Comparison of ENCODE assay signal across 27 mouse cellular contexts in genomic region chr7:88291036-88291435, GRCm38 (mm10). TPM values are rescaled to one million over a fixed set of nuclear protein-coding genes. Genes with fewer than 3 reads are reported as not detected.
DNase-seq lines count a peak whose midpoint lies in the region; ATAC-seq and TF ChIP-seq lines count a peak whose summit lies in the region.
"Had no signal": no experiment of that assay in that cellular context is flagged by ENCODE, and none has a peak within 500 bp of the region (broad histone marks: within the 10 kb centered on the region; RNA-seq: fewer than 3 reads in every experiment).

No protein-coding gene starts in this region.

- 19% methylated on average over 2 of the region's 2 CpGs for WGBS in limb, embryonic 12.5 days
- 67% methylated on average over 2 of the region's 2 CpGs for WGBS in limb, embryonic 10.5 days
- 63% methylated on average over 2 of the region's 2 CpGs for WGBS in liver, postnatal 0 days (ENCODE audit: insufficient replicate concordance)
- 73% methylated on average over 2 of the region's 2 CpGs for WGBS in liver, embryonic 12.5 days (ENCODE audit: insufficient replicate concordance)
- WGBS in limb, embryonic 13.5 days: 31% methylated on average over 2 of the region's 2 CpGs

- ATAC-seq in limb, embryonic 12.5 days (ENCODE audit: insufficient number of reproducible peaks, insufficient read depth, low FRiP score, low TSS enrichment, low read depth): peak; percentile 66; the same call in 1 of the 2 replicates
- ATAC-seq in liver, postnatal 0 days: 0 out of 2 replicates have a peak, but pooled peaks have one; percentile 36
- ATAC-seq in liver, embryonic 12.5 days: no peak
- ATAC-seq in limb, embryonic 13.5 days (ENCODE audit: low FRiP score, low read depth): 0 out of 2 replicates have a peak, but pooled peaks have one; percentile 59
- ATAC-seq: CD4-positive, CD25-positive, alpha-beta regulatory T cell, adult 4 months; forebrain, embryonic 14.5 days had no signal

- no peak overlapping the region for H3K27ac ChIP-seq in limb, embryonic 12.5 days
- H3K27ac ChIP-seq in limb, embryonic 10.5 days: no peak overlapping the region
- H3K27ac ChIP-seq in liver, postnatal 0 days (ENCODE audit: low read depth): no peak overlapping the region
- H3K27ac ChIP-seq in liver, embryonic 12.5 days: no peak overlapping the region
- no peak overlapping the region for H3K27ac ChIP-seq in limb, embryonic 13.5 days
- H3K27ac ChIP-seq: embryonic facial prominence, embryonic 13.5 days; embryonic facial prominence, embryonic 15.5 days; forebrain, embryonic 10.5 days; forebrain, embryonic 12.5 days had no signal

- no peaks in the 10 kb centered on the region for H3K9me3 ChIP-seq in limb, embryonic 12.5 days
- H3K9me3 ChIP-seq in limb, embryonic 10.5 days (replicated peaks): no peaks in the 10 kb centered on the region
- H3K9me3 ChIP-seq in liver, postnatal 0 days (ENCODE audit: low read length): no peaks in the 10 kb centered on the region
- no peaks in the 10 kb centered on the region for H3K9me3 ChIP-seq in liver, embryonic 12.5 days (replicated peaks)
- no peaks in the 10 kb centered on the region for H3K9me3 ChIP-seq in limb, embryonic 13.5 days
- H3K9me3 ChIP-seq: embryonic facial prominence, embryonic 13.5 days; embryonic facial prominence, embryonic 15.5 days; forebrain, embryonic 10.5 days; forebrain, embryonic 12.5 days; G1E had no signal

- H3K4me3 ChIP-seq in limb, embryonic 12.5 days (replicated peaks): no peak overlapping the region
- H3K4me3 ChIP-seq in limb, embryonic 10.5 days: no peak overlapping the region
- no peak overlapping the region for H3K4me3 ChIP-seq in liver, postnatal 0 days (ENCODE audit: low read depth, low read length)
- no peak overlapping the region for H3K4me3 ChIP-seq in liver, embryonic 12.5 days
- H3K4me3 ChIP-seq in limb, embryonic 13.5 days: no peak overlapping the region
- H3K4me3 ChIP-seq: embryonic facial prominence, embryonic 13.5 days; embryonic facial prominence, embryonic 15.5 days; erythroblast, embryonic 14.5 days; forebrain, embryonic 10.5 days; forebrain, embryonic 12.5 days had no signal

- H3K27me3 ChIP-seq in limb, embryonic 12.5 days: no peaks in the 10 kb centered on the region
- H3K27me3 ChIP-seq in limb, embryonic 10.5 days (ENCODE audit: low read depth, poor library complexity, severe bottlenecking): no peaks in the 10 kb centered on the region
- no peaks in the 10 kb centered on the region for H3K27me3 ChIP-seq in liver, postnatal 0 days (ENCODE audit: insufficient read depth, low read length)
- no peaks in the 10 kb centered on the region for H3K27me3 ChIP-seq in liver, embryonic 12.5 days (replicated peaks)
- H3K27me3 ChIP-seq in limb, embryonic 13.5 days: no peaks in the 10 kb centered on the region
- H3K27me3 ChIP-seq: CH12.LX; embryonic facial prominence, embryonic 13.5 days; embryonic facial prominence, embryonic 15.5 days; forebrain, embryonic 12.5 days had no signal

- TF ChIP-seq CTCF in liver, postnatal 0 days (IDR thresholded peaks at IDR 0.05; ENCODE audit: low read depth): no peak

- peaks cover 12% of the 10 kb centered on the region for H3K4me1 ChIP-seq in limb, embryonic 12.5 days (replicated peaks)
- peaks cover 23% of the 10 kb centered on the region for H3K4me1 ChIP-seq in limb, embryonic 10.5 days
- no peaks in the 10 kb centered on the region for H3K4me1 ChIP-seq in liver, postnatal 0 days (ENCODE audit: insufficient read depth)
- no peaks in the 10 kb centered on the region for H3K4me1 ChIP-seq in liver, embryonic 12.5 days
- peaks cover 15% of the 10 kb centered on the region for H3K4me1 ChIP-seq in limb, embryonic 13.5 days
- H3K4me1 ChIP-seq: embryonic facial prominence, embryonic 13.5 days; embryonic facial prominence, embryonic 15.5 days had no signal

- DNase-seq in limb, embryonic 10.5 days (ENCODE audit: low spot score): no peak
- no peak for DNase-seq in liver, postnatal 0 days
- peak; percentile 43 for DNase-seq in Muller cell, postnatal 12 days (ENCODE audit: inconsistent ontology term)
- DNase-seq in kidney, adult 18-20 months: no peak
- DNase-seq: adrenal gland, adult 2 months; adrenal gland, postnatal 10 days; adrenal gland, postnatal 25 days; B cell, adult 2 months; cerebellum, adult 11 months; cerebellum, adult 18-20 months; cerebellum, adult 8-10 months; cerebellum, adult 9-11 months; cerebellum, postnatal 14 days; cerebellum, postnatal 36 days; embryo, embryonic 11 days had no signal

- H3K36me3 ChIP-seq in limb, embryonic 12.5 days: no peaks in the 10 kb centered on the region
- H3K36me3 ChIP-seq in limb, embryonic 10.5 days: no peaks in the 10 kb centered on the region
- H3K36me3 ChIP-seq in liver, postnatal 0 days (replicated peaks; ENCODE audit: insufficient read depth, low read length): no peaks in the 10 kb centered on the region
- no peaks in the 10 kb centered on the region for H3K36me3 ChIP-seq in liver, embryonic 12.5 days
- H3K36me3 ChIP-seq in limb, embryonic 13.5 days: no peaks in the 10 kb centered on the region
- H3K36me3 ChIP-seq: embryonic facial prominence, embryonic 13.5 days; embryonic facial prominence, embryonic 15.5 days; forebrain, embryonic 10.5 days; forebrain, embryonic 12.5 days; G1E had no signal

- TF ChIP-seq EP300 in liver, postnatal 0 days (IDR thresholded peaks at IDR 0.05; ENCODE audit: low read depth): no peak

- H3K4me2 ChIP-seq in limb, embryonic 12.5 days: no peak overlapping the region
- H3K4me2 ChIP-seq in liver, postnatal 0 days (ENCODE audit: low read depth, low read length): no peak overlapping the region
- H3K4me2 ChIP-seq in liver, embryonic 12.5 days: no peak overlapping the region
- H3K4me2 ChIP-seq in limb, embryonic 13.5 days (replicated peaks): no peak overlapping the region
- H3K4me2 ChIP-seq: embryonic facial prominence, embryonic 13.5 days; embryonic facial prominence, embryonic 15.5 days; forebrain, embryonic 12.5 days had no signal

- H3K9ac ChIP-seq in limb, embryonic 12.5 days (replicated peaks): no peak overlapping the region
- no peak overlapping the region for H3K9ac ChIP-seq in liver, postnatal 0 days (replicated peaks)
- H3K9ac ChIP-seq in liver, embryonic 12.5 days: no peak overlapping the region
- H3K9ac ChIP-seq in limb, embryonic 13.5 days: no peak overlapping the region
- H3K9ac ChIP-seq: embryonic facial prominence, embryonic 13.5 days; embryonic facial prominence, embryonic 15.5 days; forebrain, embryonic 12.5 days had no signal

RNA-seq across cellular contexts. Expression of gene Ctsc, which starts 13.2 kb away (rescaled TPM):
- polyA plus RNA-seq in limb, embryonic 12.5 days (2016; fragmentation: Nextera tagmentation; extraction: Ambion mirVana): 36.7 and 40.9 TPM in 2 replicates
- polyA plus RNA-seq in limb, embryonic 10.5 days (2016; fragmentation: Nextera tagmentation; extraction: Ambion mirVana): 20.3 and 24.1 TPM in 2 replicates
- 63.9 and 66.5 TPM in 2 replicates for polyA plus RNA-seq in liver, postnatal 0 days (2015; fragmentation: Nextera tagmentation; extraction: Ambion mirVana)
- polyA plus RNA-seq in liver, embryonic 12.5 days (2016; fragmentation: Nextera tagmentation; extraction: Ambion mirVana): 40.9 and 42.3 TPM in 2 replicates
- 36.5 and 43.8 TPM in 2 replicates for polyA plus RNA-seq in limb, embryonic 13.5 days (2015; fragmentation: Nextera tagmentation; extraction: Ambion mirVana)
- polyA plus RNA-seq: G1E had no signal
